Mouse (Mus musculus) E14TG2a.4 (cell line): ENCODE results near the gene Mdm2.
"Not testable (repeated sequence)": the region's sequence is repeated elsewhere in the genome, so short reads cannot be mapped to it uniquely, and the experiment has no call there.

ENCODE experiments used
- H3K27me3 ChIP-seq: 2 replicates; pipeline ENCODE4 v1.6.1; 2014; ENCODE audit warnings: low read length, control low read depth; ENCODE audit not compliant: insufficient read depth
- H3K36me3 ChIP-seq: 2 replicates; pipeline ENCODE4 v1.6.1; 2014; ENCODE audit warnings: low read length, control low read depth; ENCODE audit not compliant: insufficient read depth
- H3K4me1 ChIP-seq: replicated peaks from 2 replicates; pipeline ENCODE4 v1.6.1; 2014; ENCODE audit warnings: low read depth, low read length, control low read depth
- H3K4me3 ChIP-seq: replicated peaks from 2 replicates; pipeline ENCODE4 v1.5.1; 2014; ENCODE audit warnings: mild to moderate bottlenecking, low read length
- H3K9me3 ChIP-seq: 2 replicates; pipeline ENCODE4 v1.6.1; 2014; ENCODE audit warnings: low read length, control low read depth
- CTCF ChIP-seq: conservative IDR thresholded peaks from 2 replicates; pipeline ENCODE4 v1.5.1; 2014; ENCODE audit warnings: low read length
- NANOG ChIP-seq: IDR thresholded peaks from 2 replicates; pipeline ENCODE4 v1.6.1; 2014; ENCODE audit warnings: borderline replicate concordance, low read length, mixed read lengths
- POU5F1 ChIP-seq: IDR thresholded peaks from 2 replicates; pipeline ENCODE4 v1.6.1; 2014; ENCODE audit warnings: low read length, borderline replicate concordance

Gene Mdm2

DNA sequence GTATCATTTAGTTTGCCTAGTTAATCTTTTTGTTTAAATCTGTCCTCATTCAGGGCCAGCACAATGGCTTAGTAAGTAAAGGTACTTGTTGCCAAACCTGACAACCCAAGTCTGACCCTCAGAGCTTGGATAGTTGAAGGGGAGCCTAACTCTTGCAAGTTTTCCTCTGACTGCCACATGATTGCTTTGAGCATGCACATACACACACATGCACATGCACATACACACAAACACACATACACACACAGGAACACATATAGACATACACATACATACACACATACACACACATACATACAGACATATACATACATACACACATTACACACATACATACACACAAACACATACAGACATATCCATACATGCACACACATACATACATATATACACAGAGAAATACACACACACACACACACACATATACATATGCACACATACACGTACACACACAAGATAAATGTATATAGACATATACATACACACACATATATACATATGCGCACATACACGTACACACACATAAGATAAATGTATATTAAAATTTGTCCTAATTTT lies 14.3 kb upstream of the Mdm2 start:
- Histone ChIP-seq H3K4me1 (peaks cover 14% of the 10 kb centered on the region), H3K4me3 (no peak overlapping the region), H3K27me3 (no peaks in the 10 kb centered on the region), H3K36me3 (no peaks in the 10 kb centered on the region), H3K9me3 (no peaks in the 10 kb centered on the region)
- TF ChIP-seq CTCF (no peak), NANOG (no peak), POU5F1 (no peak)

DNA sequence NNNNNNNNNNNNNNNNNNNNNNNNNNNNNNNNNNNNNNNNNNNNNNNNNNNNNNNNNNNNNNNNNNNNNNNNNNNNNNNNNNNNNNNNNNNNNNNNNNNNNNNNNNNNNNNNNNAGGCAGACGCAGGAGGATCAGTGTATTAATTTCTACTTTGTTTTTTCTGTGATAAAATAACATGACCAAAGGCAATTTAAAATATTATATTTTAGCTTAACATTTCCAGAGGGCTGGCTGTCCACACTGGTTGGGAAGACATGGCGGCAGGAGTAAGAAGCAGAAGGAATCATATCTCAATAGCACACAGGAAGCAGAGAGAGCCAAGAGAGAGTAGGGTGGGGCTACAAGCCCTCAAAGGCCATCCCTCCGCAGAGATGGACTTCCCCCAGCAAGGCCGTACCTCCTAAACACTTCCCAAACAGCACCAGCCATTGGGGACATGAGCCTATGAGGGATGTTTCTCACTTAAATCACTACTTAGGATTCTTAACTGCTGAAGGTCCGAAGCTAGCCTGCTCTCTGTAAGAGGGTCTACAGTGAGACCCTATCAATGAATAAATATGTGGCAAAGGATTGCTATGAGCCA lies 13.7 kb upstream of the Mdm2 start:
- Histone ChIP-seq H3K4me1 (peaks cover 16% of the 10 kb centered on the region), H3K4me3 (no peak overlapping the region), H3K9me3 (no peaks in the 10 kb centered on the region), H3K27me3 (no peaks in the 10 kb centered on the region), H3K36me3 (no peaks in the 10 kb centered on the region)
- TF ChIP-seq CTCF (no peak), POU5F1 (no peak), NANOG (no peak)

GRCm38 (mm10) chr10:117718161-117719119 lies 7.9 kb upstream of the Mdm2 start:
- Histone ChIP-seq H3K27me3 (no peaks in the 10 kb centered on the region), H3K4me1 (peaks cover 66% of the 10 kb centered on the region), H3K36me3 (no peaks in the 10 kb centered on the region), H3K9me3 (no peaks in the 10 kb centered on the region), H3K4me3 (peak overlapping the region; percentile 41; the same call in 1 of the 2 replicates)
- TF ChIP-seq CTCF, result no peak
- TF ChIP-seq POU5F1, result no peak
- TF ChIP-seq NANOG, result no peak

GRCm38 (mm10) chr10:117717583-117717982 lies 7.0 kb upstream of the Mdm2 start:
- 0 out of 2 replicates have a peak overlapping the region, but pooled peaks have one; percentile 10 for H3K4me3 ChIP-seq
- no peaks in the 10 kb centered on the region for H3K36me3 ChIP-seq
- peaks cover 73% of the 10 kb centered on the region for H3K4me1 ChIP-seq
- H3K27me3 ChIP-seq, result no peaks in the 10 kb centered on the region
- TF ChIP-seq POU5F1 (no peak), NANOG (no peak), CTCF (no peak)
- H3K9me3 ChIP-seq, result no peaks in the 10 kb centered on the region

DNA sequence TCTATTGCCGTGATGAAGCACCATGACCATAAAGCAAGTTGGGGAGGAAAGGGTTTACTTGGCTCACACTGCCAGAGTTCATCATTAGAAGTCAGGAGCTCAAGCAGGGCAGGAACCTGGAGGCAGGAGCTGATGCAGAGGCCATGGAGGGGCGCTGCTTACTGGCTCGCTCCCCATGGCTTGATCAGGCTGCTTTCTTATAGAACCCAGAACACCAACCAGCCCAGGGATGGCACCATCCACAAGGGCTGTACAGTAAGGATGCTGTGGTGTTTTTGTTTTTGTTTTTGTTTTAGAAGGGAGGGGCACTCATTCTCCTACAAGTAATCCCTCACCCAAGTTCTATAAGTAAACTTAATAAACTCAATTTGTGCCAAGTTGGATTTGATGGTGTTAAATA lies 6.1 kb upstream of the Mdm2 start:
- Histone ChIP-seq H3K9me3 (no peaks in the 10 kb centered on the region), H3K4me1 (peaks cover 80% of the 10 kb centered on the region), H3K4me3 (no peak overlapping the region), H3K27me3 (no peaks in the 10 kb centered on the region), H3K36me3 (no peaks in the 10 kb centered on the region)
- TF ChIP-seq POU5F1 (no peak), NANOG (no peak), CTCF (no peak)

- not testable (repeated sequence) for H3K9me3 ChIP-seq, H3K4me3 ChIP-seq
These were observed 5.1 kb upstream of the Mdm2 start for GRCm38 (mm10) chr10:117715654-117716053.

GRCm38 (mm10) chr10:117714928-117715500 lies 4.5 kb upstream of the Mdm2 start:
- H3K27me3 ChIP-seq, result no peaks in the 10 kb centered on the region
- no peaks in the 10 kb centered on the region for H3K36me3 ChIP-seq
- peaks cover 79% of the 10 kb centered on the region for H3K4me1 ChIP-seq
- H3K4me3 ChIP-seq, result no peak overlapping the region
- no peak for TF ChIP-seq NANOG
- TF ChIP-seq POU5F1, result no peak
- no peak for TF ChIP-seq CTCF
- H3K9me3 ChIP-seq, result no peaks in the 10 kb centered on the region

More at GRCm38 (mm10) chr10:117715654-117716053, 5.1 kb upstream of the Mdm2 start:
- not testable (repeated sequence) for H3K36me3 ChIP-seq, H3K27me3 ChIP-seq
- H3K4me1 ChIP-seq, result peaks cover 81% of the 10 kb centered on the region

DNA sequence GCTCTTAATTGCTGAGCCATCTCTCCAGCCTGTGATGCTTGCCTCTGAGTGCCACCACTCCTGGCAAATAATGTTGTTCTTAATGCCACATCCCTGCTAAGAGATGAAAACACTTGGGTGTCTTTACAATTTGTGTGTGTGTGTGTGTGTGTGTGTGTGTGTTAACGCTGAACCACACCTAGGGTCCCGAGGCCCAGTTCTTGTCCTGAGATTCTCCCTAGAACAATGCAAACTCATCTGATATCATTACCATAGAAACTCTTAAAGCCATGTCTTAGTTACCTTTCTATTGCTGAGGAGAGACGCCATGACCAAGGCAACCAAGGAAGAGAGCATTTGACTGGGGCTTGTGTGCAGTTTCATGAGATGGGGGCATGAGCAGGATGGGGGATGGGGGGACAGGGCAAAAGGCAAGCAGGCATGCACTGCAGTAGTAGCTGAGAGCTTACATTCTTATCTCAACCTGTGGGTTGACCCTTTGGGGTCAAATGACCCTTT lies 3.5 kb upstream of the Mdm2 start:
- H3K36me3 ChIP-seq, result 0 out of 2 replicates have a peak, but pooled peaks cover 4% of the 10 kb centered on the region
- no peaks in the 10 kb centered on the region for H3K27me3 ChIP-seq
- TF ChIP-seq POU5F1 (no peak), NANOG (no peak), CTCF (no peak)
- H3K4me3 ChIP-seq, result no peak overlapping the region
- H3K9me3 ChIP-seq, result no peaks in the 10 kb centered on the region
- H3K4me1 ChIP-seq, result peaks cover 77% of the 10 kb centered on the region
